Mouse (Mus musculus) liver, embryonic 14.5 days (tissue): ENCODE measurements around the gene Chaf1a. TPM values are rescaled to one million over a fixed set of nuclear protein-coding genes. Genes with fewer than 3 reads are reported as not detected.

Experiments
- ATAC-seq: fragments of 200-750 bp; cut with Nextera tagmentation; 2 replicates; pipeline ENCODE4 v1.8.0; 2017; ENCODE audit warnings: moderate number of reproducible peaks, mild to moderate bottlenecking, moderate library complexity; ENCODE audit not compliant: insufficient read depth
- DNase-seq, 3 experiments: peaks; one replicate each; pipeline ENCODE4 v3.0.0-alpha.2; 2012 to 2013; ENCODE audit warnings: low read depth in 3 of 3, low spot score in 3 of 3
- H3K27ac ChIP-seq: fragments of 300-500 bp; sonication (generic); 2 replicates; pipeline ENCODE4 v1.5.1; 2014; ENCODE audit warnings: moderate library complexity, mild to moderate bottlenecking, control low read depth, inconsistent platforms
- H3K27me3 ChIP-seq: fragments of 300-500 bp; sonication (generic); 2 replicates; pipeline ENCODE4 v1.6.1; 2014; ENCODE audit warnings: mild to moderate bottlenecking, low read length, moderate library complexity; ENCODE audit not compliant: control insufficient read depth, insufficient read depth
- H3K36me3 ChIP-seq: fragments of 300-500 bp; sonication (generic); replicated peaks from 2 replicates; pipeline ENCODE4 v1.6.1; 2014; ENCODE audit warnings: low read depth; ENCODE audit not compliant: control insufficient read depth, insufficient read depth
- H3K4me1 ChIP-seq, 2 experiments: fragments of 200-500 bp in 1 of 2; fragments of 300-500 bp in 1 of 2; sonication (generic) in 1 of 2; replicated peaks; 2 replicates each; pipeline ENCODE4 v1.6.1; 2012 to 2014; ENCODE audit warnings: antibody characterized with exemption in 1 of 2, inconsistent platforms in 1 of 2, low read length in 1 of 2; ENCODE audit not compliant: control insufficient read depth in 2 of 2, insufficient read depth in 2 of 2
- H3K4me2 ChIP-seq: fragments of 300-500 bp; sonication (generic); 2 replicates; pipeline ENCODE4 v1.6.1; 2014; ENCODE audit warnings: low read depth, mild to moderate bottlenecking, control low read depth, moderate library complexity
- H3K4me3 ChIP-seq, 2 experiments: fragments of 200-500 bp in 1 of 2; fragments of 300-500 bp in 1 of 2; sonication (generic) in 1 of 2; 2 replicates each; pipeline ENCODE4 v1.5.1; 2012 to 2014; ENCODE audit warnings: low read depth in 2 of 2, low read length in 2 of 2, mild to moderate bottlenecking in 2 of 2, control low read depth in 1 of 2, inconsistent platforms in 1 of 2, moderate library complexity in 1 of 2; ENCODE audit not compliant: insufficient read depth in 1 of 2
- H3K9ac ChIP-seq: fragments of 300-500 bp; sonication (generic); replicated peaks from 2 replicates; pipeline ENCODE4 v1.6.1; 2014; ENCODE audit warnings: mild to moderate bottlenecking, control low read depth, moderate library complexity
- H3K9me3 ChIP-seq: fragments of 300-500 bp; sonication (generic); 2 replicates; pipeline ENCODE4 v1.6.1; 2016; ENCODE audit warnings: low read length, mixed read lengths; ENCODE audit not compliant: control insufficient read depth
- CTCF ChIP-seq: IDR thresholded peaks from 2 replicates; pipeline ENCODE4 v1.5.1; 2016; ENCODE audit warnings: antibody characterized with exemption, low read depth, control low read depth
- EP300 ChIP-seq: IDR thresholded peaks from 2 replicates; pipeline ENCODE4 v1.6.1; 2016; ENCODE audit warnings: antibody characterized with exemption, low read depth
- WGBS: fragments of 180-500 bp; shearing (Covaris S2); extraction: QIAGEN DNeasy Blood & Tissue Kit; methylation state at CpG from one replicate; pipeline ENCODE4 v1.1.7; 2014; ENCODE audit not compliant: insufficient replicate concordance; 5-methylcytosine and 5-hydroxymethylcytosine counted together
- polyA plus RNA-seq, 2 experiments: library from polyadenylated mRNA; depleted of rRNA in 1 of 2; stranded (reverse) in 1 of 2; unstranded in 1 of 2; fragments of >200 nt; fragmentation: Nextera tagmentation in 1 of 2; extraction: Ambion mirVana in 1 of 2; gene quantifications; 2 replicates each; pipeline versions ENCODE4 v1.2.1 to v1.2.3; 2012 to 2014

Chaf1a gene
- polyA plus RNA-seq, 2 experiments, result 10.2 to 14.6 TPM

DNA sequence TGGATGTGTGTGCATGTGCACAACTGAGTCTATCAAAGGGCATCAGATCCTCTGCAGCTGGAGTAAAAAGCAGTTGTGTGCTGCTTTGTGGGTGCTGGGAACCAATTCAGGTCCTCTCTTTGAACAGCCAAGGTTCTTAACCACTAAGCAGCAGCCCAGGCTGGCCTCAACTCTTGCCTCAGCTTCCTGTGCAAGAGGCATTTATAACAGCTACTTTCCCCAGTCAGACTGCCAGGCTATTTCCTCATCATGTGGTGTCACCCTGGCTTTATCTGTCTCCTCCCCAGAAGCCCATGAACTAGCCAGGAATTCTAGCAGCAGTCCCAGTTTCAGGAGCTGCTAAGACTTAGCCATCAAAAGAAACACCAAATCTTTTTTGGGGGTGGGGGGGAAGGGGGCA, 26.2 kb downstream of the Chaf1a start:
- H3K9me3 ChIP-seq, result no peaks in the 10 kb centered on the region
- no peak for TF ChIP-seq EP300
- no peak for TF ChIP-seq CTCF
- no peak overlapping the region for H3K27ac ChIP-seq
- DNase-seq (no peak), ATAC-seq (no peak)
- H3K4me3 ChIP-seq, result no peak overlapping the region
- no peak overlapping the region for H3K9ac ChIP-seq
- H3K36me3 ChIP-seq, result peaks cover 92% of the 10 kb centered on the region
- no peak overlapping the region for H3K4me2 ChIP-seq
- no peaks in the 10 kb centered on the region for H3K4me1 ChIP-seq
- no peaks in the 10 kb centered on the region for H3K27me3 ChIP-seq

DNA sequence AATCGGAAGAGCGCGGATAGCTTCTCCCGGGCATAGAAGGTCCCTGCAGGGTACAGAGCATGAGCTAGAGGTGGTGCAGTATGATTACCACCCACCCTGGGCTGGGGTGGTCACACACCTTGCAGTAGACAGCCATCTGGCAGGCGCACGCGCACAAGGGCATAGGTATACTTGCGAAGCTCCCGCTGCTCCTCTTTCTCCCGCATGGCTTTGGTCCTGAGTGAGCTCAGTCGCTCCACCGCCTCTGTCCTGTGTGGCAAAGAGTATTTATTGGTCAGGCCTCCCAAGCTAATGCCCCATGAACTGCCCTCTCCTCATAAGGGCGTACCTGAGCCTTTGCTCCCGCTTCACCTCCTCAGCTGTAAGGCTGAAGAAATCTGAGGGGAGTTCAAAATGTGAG, 28.8 kb downstream of the Chaf1a start:
- Histone ChIP-seq H3K27ac (no peak overlapping the region), H3K9me3 (no peaks in the 10 kb centered on the region), H3K36me3 (peaks cover 66% of the 10 kb centered on the region), H3K9ac (no peak overlapping the region), H3K4me1 (peaks cover 5% of the 10 kb centered on the region in 2 experiments; a peak in 3 of 4 replicates), H3K4me3 (no peak overlapping the region), H3K27me3 (no peaks in the 10 kb centered on the region), H3K4me2 (no peak overlapping the region)
- ATAC-seq (no peak), DNase-seq (no peak)
- WGBS, result 88% methylated on average over 14 of the region's 14 CpGs
- TF ChIP-seq CTCF, result no peak
- TF ChIP-seq EP300, result no peak

DNA sequence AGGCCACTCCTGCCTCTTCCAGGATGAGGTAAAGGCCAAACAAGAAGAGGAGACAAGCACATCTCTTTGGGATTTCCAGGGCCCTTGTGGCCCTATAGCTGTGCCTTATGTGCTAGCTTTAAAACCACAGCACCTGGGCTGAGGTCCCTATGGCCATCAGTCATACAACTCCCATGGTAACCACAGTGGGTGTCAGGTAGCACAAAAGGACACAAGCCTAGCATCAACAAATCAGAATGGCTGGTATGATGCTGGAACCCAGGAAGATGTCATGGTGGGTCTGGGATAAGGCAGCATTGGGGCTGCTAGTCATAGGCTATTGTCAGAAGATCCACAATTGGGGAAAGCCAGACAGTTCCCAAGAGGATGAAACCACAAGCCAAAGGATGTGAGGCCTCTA, 30.9 kb downstream of the Chaf1a start:
- no peaks in the 10 kb centered on the region for H3K9me3 ChIP-seq
- no peaks in the 10 kb centered on the region for H3K27me3 ChIP-seq
- H3K4me2 ChIP-seq, result no peak overlapping the region
- TF ChIP-seq EP300 (no peak), CTCF (no peak)
- no peak for ATAC-seq
- no peak overlapping the region for H3K27ac ChIP-seq
- H3K4me1 ChIP-seq, result peaks cover 14 to 18% of the 10 kb centered on the region in 2 experiments; a peak in 3 of 4 replicates
- no peak overlapping the region for H3K9ac ChIP-seq
- H3K4me3 ChIP-seq, result no peak overlapping the region
- no peak for DNase-seq
- peaks cover 45% of the 10 kb centered on the region for H3K36me3 ChIP-seq

DNA sequence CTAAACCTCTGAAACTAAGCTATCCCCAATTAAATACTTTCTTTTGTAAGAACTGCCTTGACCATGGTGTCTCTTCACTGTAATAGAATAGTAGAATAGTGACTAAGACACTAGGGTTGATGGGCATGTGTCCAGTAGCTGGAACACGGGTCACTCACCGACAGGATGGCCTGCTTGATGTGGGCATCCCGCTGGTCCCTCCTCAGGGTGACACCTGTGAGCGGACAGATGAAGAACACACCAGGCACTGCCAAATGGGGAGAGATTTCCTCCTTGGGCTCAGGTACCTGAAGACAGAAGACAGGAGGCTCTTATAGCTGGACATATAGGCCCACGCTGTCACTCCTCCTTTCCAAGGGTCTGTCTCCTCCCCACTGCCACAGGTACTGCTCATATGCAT, 32.0 kb downstream of the Chaf1a start:
- H3K4me3 ChIP-seq, result no peak overlapping the region
- no peak for DNase-seq
- no peak for TF ChIP-seq CTCF
- no peak for TF ChIP-seq EP300
- H3K27ac ChIP-seq, result no peak overlapping the region
- peaks cover 34% of the 10 kb centered on the region for H3K36me3 ChIP-seq
- peaks cover 14 to 18% of the 10 kb centered on the region in 2 experiments; a peak in 3 of 4 replicates for H3K4me1 ChIP-seq
- no peaks in the 10 kb centered on the region for H3K9me3 ChIP-seq
- ATAC-seq, result no peak
- whole genome bisulfite sequencing, result 86% methylated on average over 5 of the region's 5 CpGs
- H3K9ac ChIP-seq, result no peak overlapping the region
- H3K27me3 ChIP-seq, result no peaks in the 10 kb centered on the region
- H3K4me2 ChIP-seq, result no peak overlapping the region

- Histone ChIP-seq H3K4me1 (peaks cover 17 to 22% of the 10 kb centered on the region in 2 experiments), H3K9me3 (no peaks in the 10 kb centered on the region), H3K36me3 (peaks cover 14% of the 10 kb centered on the region), H3K4me3 (peak overlapping the region; percentile 70 to 87), H3K4me2 (peak overlapping the region; percentile 97), H3K27me3 (no peaks in the 10 kb centered on the region), H3K9ac (peak overlapping the region; percentile 75), H3K27ac (peak overlapping the region; percentile 93)
- ATAC-seq (peak; percentile 33), DNase-seq (peak; percentile 74 to 84 (median 75))
- WGBS, result 7% methylated on average over 22 of the region's 22 CpGs
- TF ChIP-seq EP300, result no peak; the same call in 1 of the 2 replicates
- TF ChIP-seq CTCF, result no peak
Measured at GRCm38 (mm10) chr17:56074097-56074826, 34.0 kb downstream of the Chaf1a start.
